Mouse (Mus musculus): ENCODE measurements around the gene Plekha7. TPM values are rescaled to one million over a fixed set of nuclear protein-coding genes. Genes with fewer than 3 reads are reported as not detected.

The Plekha7 gene
- total RNA-seq, 2 experiments from 2014 or later: 0.95 to 2.3 TPM

- no peak for DNase-seq
- intact Hi-C loops (cut with DNase I; ENCODE audit: low total_unique reads): no loop called here
Observed at GRCm38 (mm10) chr7:116294961-116295360, 13.2 kb downstream of the Plekha7 start.

- intact Hi-C loops (cut with DNase I; ENCODE audit: low total_unique reads): no loop called here
- no peak for DNase-seq
Observed at GRCm38 (mm10) chr7:116292377-116292776, 15.8 kb downstream of the Plekha7 start.

- intact Hi-C loops (cut with DNase I; ENCODE audit: low total_unique reads): no loop called here
Observed at GRCm38 (mm10) chr7:116290559-116290958, 17.6 kb downstream of the Plekha7 start.

GRCm38 (mm10) chr7:116288996-116289395, 19.2 kb downstream of the Plekha7 start:
- intact Hi-C loops (cut with DNase I; ENCODE audit: low total_unique reads): no loop called here
- DNase-seq: no peak

More at GRCm38 (mm10) chr7:116290559-116290958, 17.6 kb downstream of the Plekha7 start:
- DNase-seq: no peak

DNA sequence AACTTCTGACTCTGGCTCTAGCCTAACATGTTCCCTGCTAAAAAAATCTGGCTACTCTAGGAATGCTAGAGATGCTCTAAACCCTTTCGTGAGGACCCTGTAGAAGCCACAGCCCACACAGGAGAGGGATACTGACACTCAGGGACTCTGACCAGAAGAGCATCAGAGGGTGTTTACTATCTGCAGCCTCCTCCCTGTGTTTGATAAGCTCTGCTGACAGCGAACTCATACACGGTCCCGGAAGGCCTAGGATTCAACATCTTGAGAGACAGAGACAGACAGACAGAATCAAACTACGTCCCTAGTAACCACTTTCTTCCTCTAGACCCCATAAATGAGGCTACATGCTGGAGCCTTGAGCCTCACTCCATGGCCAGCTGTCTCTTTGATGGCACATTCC, 20.2 kb downstream of the Plekha7 start:
- intact Hi-C loops (cut with DNase I; ENCODE audit: low total_unique reads): no loop called here
- no peak for DNase-seq

GRCm38 (mm10) chr7:116286611-116287355, 21.4 kb downstream of the Plekha7 start:
- intact Hi-C loops (cut with DNase I; ENCODE audit: low total_unique reads): no loop called here

GRCm38 (mm10) chr7:116286173-116286572, 22.0 kb downstream of the Plekha7 start:
- intact Hi-C loops (cut with DNase I; ENCODE audit: low total_unique reads): no loop called here
- DNase-seq: no peak

More at GRCm38 (mm10) chr7:116286611-116287355, 21.4 kb downstream of the Plekha7 start:
- DNase-seq: no peak

DNA sequence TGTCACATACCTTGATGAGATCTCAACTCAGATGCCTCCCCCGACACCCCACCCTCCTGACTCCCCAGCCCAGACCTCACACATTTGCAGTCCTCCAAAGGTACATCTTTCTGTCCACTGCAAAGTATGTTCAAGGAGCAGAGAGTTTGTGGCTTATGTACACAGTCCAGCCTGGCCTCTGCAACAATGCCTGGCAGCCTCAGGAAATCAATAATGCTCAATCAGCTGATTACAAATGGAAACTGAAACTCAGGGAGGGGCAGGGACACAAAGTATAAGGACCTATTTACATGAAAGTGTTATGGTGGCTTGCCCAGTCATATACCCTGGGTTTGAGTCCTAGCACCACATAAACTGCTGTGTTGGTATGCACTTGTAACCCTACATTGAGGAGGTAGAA, 23.0 kb downstream of the Plekha7 start:
- DNase-seq: no peak
- intact Hi-C loops (cut with DNase I; ENCODE audit: low total_unique reads): no loop called here

- intact Hi-C loops (cut with DNase I; ENCODE audit: low total_unique reads): no loop called here
- DNase-seq: no peak
Observed at GRCm38 (mm10) chr7:116282755-116283154, 25.4 kb downstream of the Plekha7 start.

DNA sequence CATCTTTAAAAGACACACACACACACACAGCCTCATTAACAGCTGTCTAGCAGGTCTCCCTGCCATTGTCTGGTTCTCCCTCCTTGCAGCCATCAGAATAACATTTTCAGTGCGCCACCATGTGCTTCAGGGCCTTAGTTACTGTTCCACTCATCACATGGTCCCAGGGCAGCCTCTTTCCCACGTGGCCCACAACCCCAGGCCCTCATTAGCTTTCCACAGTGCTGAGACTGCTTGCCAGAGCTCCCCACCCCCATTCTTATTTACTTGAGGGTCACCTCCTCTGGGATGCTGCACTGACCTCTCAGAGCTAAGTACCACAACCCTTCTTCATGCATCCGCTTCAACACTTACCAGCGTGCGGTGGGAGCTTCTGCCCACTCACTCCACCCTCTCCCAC, 28.1 kb downstream of the Plekha7 start:
- intact Hi-C loops (cut with DNase I; ENCODE audit: low total_unique reads): no loop called here
- no peak for DNase-seq

- intact Hi-C loops (cut with DNase I; ENCODE audit: low total_unique reads): no loop called here
- no peak for DNase-seq
Observed at GRCm38 (mm10) chr7:116278280-116278679, 29.9 kb downstream of the Plekha7 start.

DNA sequence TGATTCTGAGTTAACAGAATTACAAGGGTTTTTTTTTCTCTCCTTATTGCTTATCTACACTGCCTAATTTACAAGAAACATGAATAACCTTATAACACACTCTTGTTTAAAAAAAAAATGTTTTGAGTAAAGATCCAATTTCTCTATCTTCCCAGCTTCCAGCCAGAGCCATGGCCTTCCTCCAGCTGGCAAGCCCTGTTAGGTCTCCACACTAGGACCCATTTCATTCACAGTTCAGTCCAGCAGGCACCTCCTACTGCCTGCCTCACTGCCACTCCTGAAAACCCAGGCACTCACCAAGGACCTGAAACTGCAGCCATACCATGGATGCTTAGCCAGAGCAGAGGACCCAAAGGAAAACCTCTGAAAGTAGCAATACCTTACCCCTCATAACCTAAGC, 31.9 kb downstream of the Plekha7 start:
- DNase-seq: no peak
- intact Hi-C loops (cut with DNase I; ENCODE audit: low total_unique reads): no loop called here

GRCm38 (mm10) chr7:116273111-116273510, 35.1 kb downstream of the Plekha7 start:
- intact Hi-C loops (cut with DNase I; ENCODE audit: low total_unique reads): no loop called here

DNA sequence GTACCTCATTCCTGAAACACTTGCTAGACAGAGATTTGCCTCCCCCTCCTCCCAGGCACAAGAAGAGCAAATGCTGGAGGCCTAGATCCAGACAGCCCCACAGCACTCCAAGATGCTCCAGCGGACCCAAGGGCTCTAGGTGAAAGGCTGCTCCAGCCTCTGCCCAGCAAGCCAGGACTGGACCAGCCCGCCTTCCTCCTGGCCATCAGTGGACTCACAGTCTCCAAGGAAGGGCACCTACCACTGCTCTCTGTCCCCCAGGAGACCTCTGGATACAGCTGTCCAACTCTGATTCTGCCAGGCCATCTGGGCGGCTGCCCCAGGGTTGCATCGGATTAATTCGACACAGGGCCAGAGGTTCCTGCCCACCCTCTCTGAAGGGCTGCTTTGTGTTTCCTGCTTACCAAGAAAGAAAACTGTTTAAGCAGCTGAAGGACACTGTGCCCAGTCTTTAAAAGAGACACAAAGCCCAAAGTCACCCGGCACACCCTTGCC, 38.6 kb downstream of the Plekha7 start:
- intact Hi-C loops (cut with DNase I; ENCODE audit: low total_unique reads): no loop called here

More at GRCm38 (mm10) chr7:116273111-116273510, 35.1 kb downstream of the Plekha7 start:
- DNase-seq: no peak

DNA sequence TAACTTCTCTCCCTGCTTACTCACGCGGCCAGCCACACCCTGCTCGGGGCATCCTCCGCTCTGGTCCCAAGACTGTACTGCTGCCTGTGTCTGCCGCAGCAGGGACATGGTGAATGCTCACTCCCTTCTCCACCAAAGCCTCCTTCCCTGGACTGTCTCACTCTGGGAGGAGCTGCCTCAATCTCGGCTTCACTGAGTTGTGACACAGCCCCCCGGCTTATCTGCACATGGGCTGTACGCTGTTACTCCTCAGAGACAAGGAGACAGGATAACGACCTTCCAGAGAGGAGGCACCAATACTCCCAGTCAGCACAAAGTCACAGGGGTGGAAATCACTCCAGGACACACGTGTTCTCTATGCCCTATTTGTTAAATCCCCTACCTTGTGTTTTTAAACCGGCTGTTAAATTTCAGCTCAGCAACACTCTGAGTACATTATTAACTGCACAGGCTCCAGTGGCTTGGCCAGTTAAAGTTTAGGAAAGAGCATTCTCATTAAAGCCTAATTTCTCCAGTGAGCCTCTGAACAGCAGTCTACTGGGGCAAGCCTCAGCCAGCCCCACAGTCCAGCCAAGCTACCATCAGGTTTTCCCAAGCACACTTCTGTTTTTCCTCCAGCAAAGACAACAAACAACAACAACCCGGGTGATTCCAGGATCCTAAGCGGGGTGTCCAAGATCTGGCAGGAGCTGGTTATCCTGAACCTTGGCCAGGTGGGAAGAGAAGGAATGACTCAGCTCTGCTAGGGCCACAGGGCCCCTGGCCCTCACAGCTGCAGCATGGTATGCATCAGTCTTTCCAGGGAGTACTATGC, 39.9 kb downstream of the Plekha7 start:
- intact Hi-C loops (cut with DNase I; ENCODE audit: low total_unique reads): no loop called here
- DNase-seq: no peak

More for the DNA sequence above, 38.6 kb downstream of the Plekha7 start:
- DNase-seq: peak; percentile 40

DNA sequence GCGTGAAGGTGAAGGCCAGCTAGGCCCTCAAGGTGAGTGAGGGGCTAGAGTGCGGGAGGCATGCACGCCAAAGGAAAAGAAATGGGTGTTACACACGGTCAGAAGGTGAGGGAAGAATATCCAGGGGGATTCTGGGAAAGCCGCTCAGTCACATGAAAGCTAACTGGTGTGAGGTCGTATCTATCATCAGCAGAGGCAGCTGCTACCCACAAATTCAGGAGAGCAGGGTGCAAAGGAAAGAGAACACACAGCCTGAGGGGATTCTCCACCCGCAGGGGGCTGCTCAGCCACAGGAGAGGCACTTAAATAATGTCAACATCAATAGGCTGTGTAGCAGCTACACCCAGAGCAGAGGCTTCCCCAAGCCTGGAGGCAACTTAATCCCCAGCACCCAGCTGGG, 44.9 kb downstream of the Plekha7 start:
- intact Hi-C loops (cut with DNase I; ENCODE audit: low total_unique reads): no loop called here
- no peak for DNase-seq

GRCm38 (mm10) chr7:116262508-116262907, 45.7 kb downstream of the Plekha7 start:
- no peak for DNase-seq
- intact Hi-C loops (cut with DNase I; ENCODE audit: low total_unique reads): no loop called here

- no peak for DNase-seq
- intact Hi-C loops (cut with DNase I; ENCODE audit: low total_unique reads): no loop called here
Observed at GRCm38 (mm10) chr7:116262101-116262500, 46.1 kb downstream of the Plekha7 start.

GRCm38 (mm10) chr7:116260826-116261615, 47.2 kb downstream of the Plekha7 start:
- no peak for DNase-seq
- intact Hi-C loops (cut with DNase I; ENCODE audit: low total_unique reads): no loop called here
